ENCODE assay signal across 23 mouse cellular contexts in the genomic region with DNA sequence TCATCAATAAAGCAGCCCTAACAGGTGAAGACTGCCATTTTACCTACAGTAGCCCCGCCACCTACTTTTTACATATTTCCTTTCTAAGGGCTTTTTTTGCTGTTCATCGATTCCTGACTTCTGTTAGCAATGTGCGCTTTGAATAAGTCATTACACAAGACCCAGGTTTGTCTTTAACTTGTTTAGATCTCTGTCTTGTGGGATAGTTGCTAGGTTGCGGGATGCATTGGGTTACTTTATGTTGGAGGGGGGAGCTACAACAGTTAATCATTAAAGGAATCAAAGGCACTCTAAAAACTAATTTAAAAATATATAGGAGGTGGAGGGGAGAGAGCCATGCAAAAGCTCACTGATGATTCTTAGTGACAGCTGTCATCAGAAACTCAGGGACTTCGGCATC.
"Had no signal": no experiment of that assay in that cellular context is flagged by ENCODE, and none has a peak within 500 bp of the region (broad histone marks: within the 10 kb centered on the region; RNA-seq: fewer than 3 reads in every experiment).

No protein-coding gene starts in this region.

- H3K9me3 ChIP-seq: heart, embryonic 13.5 days; heart, embryonic 15.5 days; hindbrain, embryonic 13.5 days; hindbrain, embryonic 15.5 days; limb, embryonic 12.5 days; liver, embryonic 13.5 days had no signal

- H3K4me1 ChIP-seq: heart, embryonic 15.5 days; liver, embryonic 13.5 days had no signal

- H3K27ac ChIP-seq: heart, embryonic 13.5 days; heart, embryonic 15.5 days; hindbrain, embryonic 13.5 days; hindbrain, embryonic 15.5 days; hindbrain, postnatal 0 days; limb, embryonic 12.5 days; liver, embryonic 13.5 days had no signal

- H3K9ac ChIP-seq: heart, embryonic 13.5 days; heart, embryonic 15.5 days; hindbrain, embryonic 13.5 days; hindbrain, embryonic 15.5 days; limb, embryonic 12.5 days; liver, embryonic 13.5 days had no signal

- H3K27me3 ChIP-seq: heart, embryonic 13.5 days; heart, embryonic 15.5 days; hindbrain, embryonic 13.5 days; hindbrain, embryonic 15.5 days; liver, embryonic 13.5 days had no signal

- ATAC-seq: forebrain, embryonic 16.5 days; hindbrain, postnatal 0 days; intestine, embryonic 16.5 days had no signal

- H3K36me3 ChIP-seq: heart, embryonic 13.5 days; heart, embryonic 15.5 days; hindbrain, embryonic 13.5 days; hindbrain, embryonic 15.5 days; limb, embryonic 12.5 days; liver, embryonic 13.5 days had no signal

- H3K4me3 ChIP-seq: heart, embryonic 13.5 days; heart, embryonic 15.5 days; hindbrain, embryonic 13.5 days; hindbrain, embryonic 15.5 days; limb, embryonic 12.5 days; liver, embryonic 13.5 days had no signal

- H3K4me2 ChIP-seq: heart, embryonic 11.5 days; heart, embryonic 13.5 days; heart, embryonic 15.5 days; hindbrain, embryonic 13.5 days; hindbrain, embryonic 15.5 days; limb, embryonic 12.5 days; liver, embryonic 11.5 days; liver, embryonic 13.5 days had no signal

- DNase-seq: gastrocnemius, postnatal 14 days; gastrocnemius, postnatal 36 days; heart, adult 18-20 months; heart, postnatal 14 days; heart, postnatal 36 days; kidney, adult 11 months; kidney, adult 8-10 months; kidney, postnatal 36 days; layer of hippocampus, adult 9-11 months; layer of hippocampus, postnatal 36 days; left cerebral cortex, postnatal 4 days; liver; liver, embryonic 13.5 days had no signal
